Mouse (Mus musculus): ENCODE measurements around the gene Sf3b6. TPM values are rescaled to one million over a fixed set of nuclear protein-coding genes. Genes with fewer than 3 reads are reported as not detected.

Sf3b6 gene
- polyA plus RNA-seq, 1 experiment from 2014 or later: 337 TPM

DNA sequence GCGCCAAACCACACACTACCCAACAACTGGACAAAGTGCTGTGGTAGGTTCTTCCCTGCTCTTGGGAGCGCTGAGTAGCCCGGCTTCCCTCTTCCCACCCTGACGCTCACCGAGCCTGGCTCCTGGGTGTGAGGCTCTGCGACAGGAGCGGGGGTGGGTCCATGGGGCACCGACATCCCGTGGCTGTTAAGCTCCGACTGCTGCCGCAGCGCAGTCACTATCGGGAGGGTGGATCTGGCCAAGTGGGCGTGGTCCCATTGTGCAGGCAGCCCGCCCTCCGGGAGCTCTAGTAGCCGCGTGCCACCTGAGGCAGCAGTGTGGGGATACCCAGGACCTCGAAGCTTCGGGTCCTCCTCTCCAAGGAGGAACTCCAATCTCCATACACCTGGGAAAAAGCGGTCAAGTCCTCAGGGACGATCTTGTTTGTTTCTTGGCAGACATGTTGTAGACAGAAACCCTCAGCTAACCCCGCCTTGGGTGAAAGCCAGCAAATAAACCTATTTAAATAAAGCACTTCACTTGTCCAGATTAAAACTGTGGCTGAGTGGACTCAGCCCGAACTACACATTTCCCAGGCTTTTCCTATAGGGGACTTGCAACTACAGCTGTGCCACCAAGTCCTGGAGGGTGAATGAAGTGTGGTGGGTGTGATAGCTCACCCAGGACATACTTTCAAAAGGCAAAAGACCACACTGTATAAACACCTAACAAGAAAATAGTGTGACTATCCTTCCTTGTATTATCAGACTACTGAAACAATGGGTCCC is 57.0 kb downstream of the Sf3b6 start, which contains the start of gene Mfsd2b:
Mfsd2b (minus strand) TSS at position 199 of the 767 bp plus-strand sequence.
- Histone ChIP-seq H3K27ac (replicated peaks) (peak within 1 kb of the TSS; percentile 65), H3K9me3 (replicated peaks) (0 out of 2 replicates have a peak, but pooled peaks cover 3% of the 10 kb centered on the region), H3K36me3 (peaks cover 8% of the 10 kb centered on the region), H3K27me3 (ENCODE audit: low read depth, poor library complexity, severe bottlenecking) (peaks cover 26% of the 10 kb centered on the region), H3K4me1 (peaks cover 11% of the 10 kb centered on the region), H3K4me3 (peak within 1 kb of the TSS; percentile 56)
- DNase-seq (ENCODE audit: low spot score): peak; percentile 69
- 6% methylated on average over 24 of the region's 24 CpGs for WGBS

GRCm38 (mm10) chr12:4875623-4876022 is 58.3 kb downstream of the Sf3b6 start:
- 89% methylated on average over 8 of the region's 8 CpGs for WGBS
- no peak for DNase-seq (ENCODE audit: low spot score)
- H3K36me3 ChIP-seq: peaks cover 19% of the 10 kb centered on the region
- no peak overlapping the region for H3K4me3 ChIP-seq
- 0 out of 2 replicates have a peak, but pooled peaks cover 5% of the 10 kb centered on the region for H3K9me3 ChIP-seq (replicated peaks)
- peaks cover 11% of the 10 kb centered on the region for H3K4me1 ChIP-seq
- no peak overlapping the region for H3K27ac ChIP-seq (replicated peaks)
- peaks cover 26% of the 10 kb centered on the region for H3K27me3 ChIP-seq (ENCODE audit: low read depth, poor library complexity, severe bottlenecking)

Other genes with a start within 250 kb of the Sf3b6 start
- 12.3 and 13.3 TPM in 2 replicates for gene Itsn2, start 224.9 kb upstream of the Sf3b6 start, polyA plus RNA-seq (2016; fragmentation: Nextera tagmentation; extraction: Ambion mirVana)
- gene Gm3625, start 224.6 kb upstream of the Sf3b6 start, polyA plus RNA-seq (2016; fragmentation: Nextera tagmentation; extraction: Ambion mirVana): not detected in 2 replicates
- gene Fam228a, start 79.1 kb upstream of the Sf3b6 start, polyA plus RNA-seq (2016; fragmentation: Nextera tagmentation; extraction: Ambion mirVana): 0.20 and 0.35 TPM in 2 replicates
- gene Pfn4, start 48.5 kb upstream of the Sf3b6 start, polyA plus RNA-seq (2016; fragmentation: Nextera tagmentation; extraction: Ambion mirVana): 2.8 and 3.4 TPM in 2 replicates
- 2.6 and 3.3 TPM in 2 replicates for gene Fam228b, start 48.3 kb upstream of the Sf3b6 start, polyA plus RNA-seq (2016; fragmentation: Nextera tagmentation; extraction: Ambion mirVana)
- 4.3 and 8.1 TPM in 2 replicates for gene Fkbp1b, start 24.0 kb downstream of the Sf3b6 start, polyA plus RNA-seq (2016; fragmentation: Nextera tagmentation; extraction: Ambion mirVana)
- gene Wdcp, start 25.8 kb downstream of the Sf3b6 start, polyA plus RNA-seq (2016; fragmentation: Nextera tagmentation; extraction: Ambion mirVana): 25.1 and 28.5 TPM in 2 replicates
- gene Mfsd2b, start 56.8 kb downstream of the Sf3b6 start, polyA plus RNA-seq (2016; fragmentation: Nextera tagmentation; extraction: Ambion mirVana): 3.5 and 4.6 TPM in 2 replicates
- gene Ubxn2a, start 90.2 kb downstream of the Sf3b6 start, polyA plus RNA-seq (2016; fragmentation: Nextera tagmentation; extraction: Ambion mirVana): 19.1 and 21.1 TPM in 2 replicates
- 12.4 and 12.9 TPM in 2 replicates for gene Atad2b, start 99.8 kb downstream of the Sf3b6 start, polyA plus RNA-seq (2016; fragmentation: Nextera tagmentation; extraction: Ambion mirVana)

All from midbrain, embryonic 10.5 days (tissue).